Mouse (Mus musculus) CH12.LX (cell line): ENCODE data around the gene Jarid2. TPM values are rescaled to one million over a fixed set of nuclear protein-coding genes. Genes with fewer than 3 reads are reported as not detected.

ENCODE experiments used
- DNase-seq: peaks from one replicate; pipeline ENCODE4 v3.0.0-alpha.2; 2013; ENCODE audit errors: extremely low read depth
- H3K27ac ChIP-seq: 2 replicates; pipeline ENCODE4 v1.5.1; 2012; ENCODE audit warnings: low read depth, mild to moderate bottlenecking, control low read depth, moderate library complexity; ENCODE audit not compliant: insufficient read depth
- H3K27me3 ChIP-seq: replicated peaks from 2 replicates; pipeline ENCODE3; 2012; ENCODE audit warnings: inconsistent platforms
- H3K36me3 ChIP-seq, 2 experiments: replicated peaks in 1 of 2; 2 replicates each; pipeline versions ENCODE3 to v1.6.1; 2012; ENCODE audit warnings: inconsistent platforms in 1 of 2, low read length in 1 of 2, mild to moderate bottlenecking in 1 of 2, mixed read lengths in 1 of 2, moderate library complexity in 1 of 2; ENCODE audit not compliant: control insufficient read depth in 1 of 2, insufficient read depth in 1 of 2
- H3K4me1 ChIP-seq, 2 experiments: 2 replicates each; pipeline ENCODE4 v1.6.1; 2012; ENCODE audit warnings: inconsistent platforms in 1 of 2, moderate library complexity in 1 of 2; ENCODE audit not compliant: insufficient read depth in 2 of 2, control insufficient read depth in 1 of 2
- H3K4me2 ChIP-seq: 2 replicates; pipeline ENCODE4 v1.6.1; 2012; ENCODE audit warnings: low read depth, mild to moderate bottlenecking, control low read depth; ENCODE audit not compliant: poor library complexity, insufficient read depth, severe bottlenecking
- H3K4me3 ChIP-seq, 3 experiments: fragments of 150-350 bp in 1 of 3; sonication (generic) in 1 of 3; replicated peaks in 1 of 3; 2 replicates each; pipeline versions ENCODE3 to v1.5.1; 2011 to 2012; ENCODE audit warnings: low read depth in 2 of 3, low read length in 2 of 3, mild to moderate bottlenecking in 2 of 3, moderate library complexity in 2 of 3, control low read depth in 1 of 3, improper control_type of control experiment in 1 of 3, inconsistent platforms in 1 of 3, mixed read lengths in 1 of 3; ENCODE audit not compliant: poor library complexity in 1 of 3
- H3K79me2 ChIP-seq: replicated peaks from 2 replicates; pipeline ENCODE4 v1.6.1; 2012; ENCODE audit warnings: mild to moderate bottlenecking, moderate library complexity; ENCODE audit not compliant: control insufficient read depth, poor library complexity, insufficient read depth, severe bottlenecking; ENCODE audit errors: extremely low read depth
- H3K9ac ChIP-seq: 2 replicates; pipeline ENCODE4 v1.6.1; 2012; ENCODE audit warnings: low read depth, mild to moderate bottlenecking, control low read depth, moderate library complexity; ENCODE audit not compliant: insufficient read depth
- H3K9me3 ChIP-seq: replicated peaks from 2 replicates; pipeline ENCODE3; 2012; ENCODE audit warnings: low read length, inconsistent platforms, mixed read lengths
- CHD2 ChIP-seq: IDR thresholded peaks from 2 replicates; pipeline ENCODE4 v1.6.1; 2011; ENCODE audit warnings: low read length, improper control_type of control experiment
- CTCF ChIP-seq, 2 experiments: IDR thresholded peaks in 1 of 2; conservative IDR thresholded peaks in 1 of 2; 2 replicates each; pipeline ENCODE4 v1.5.1; 2011 to 2012; ENCODE audit warnings: low read depth in 2 of 2, low read length in 2 of 2, improper control_type of control experiment in 1 of 2, inconsistent platforms in 1 of 2, mild to moderate bottlenecking in 1 of 2, moderate library complexity in 1 of 2
- E2F4 ChIP-seq: IDR thresholded peaks from 2 replicates; pipeline ENCODE4 v1.6.1; 2011; ENCODE audit warnings: low read depth, low read length, improper control_type of control experiment; ENCODE audit not compliant: insufficient replicate concordance
- ELF1 ChIP-seq: IDR thresholded peaks from 2 replicates; pipeline ENCODE4 v1.6.1; 2014; ENCODE audit warnings: low read depth, mild to moderate bottlenecking, inconsistent platforms, low read length, improper control_type of control experiment
- EP300 ChIP-seq: IDR thresholded peaks from 2 replicates; pipeline ENCODE4 v1.6.1; 2011; ENCODE audit warnings: low read length, improper control_type of control experiment
- HCFC1 ChIP-seq: IDR thresholded peaks from 2 replicates; pipeline ENCODE4 v1.6.1; 2012; ENCODE audit warnings: low read depth, mild to moderate bottlenecking, inconsistent platforms, low read length, improper control_type of control experiment
- JUN ChIP-seq: IDR thresholded peaks from 2 replicates; pipeline ENCODE4 v1.6.1; 2011; ENCODE audit warnings: low read depth, mild to moderate bottlenecking, low read length, improper control_type of control experiment, moderate library complexity; ENCODE audit not compliant: insufficient read depth
- JUND ChIP-seq: conservative IDR thresholded peaks from 2 replicates; pipeline ENCODE4 v1.6.1; 2011; ENCODE audit warnings: low read depth, low read length, improper control_type of control experiment
- KAT2A ChIP-seq: IDR thresholded peaks from 2 replicates; pipeline ENCODE4 v1.6.1; 2012; ENCODE audit warnings: low read length, improper control_type of control experiment, inconsistent platforms; ENCODE audit not compliant: insufficient replicate concordance
- MAFK ChIP-seq: IDR thresholded peaks from 2 replicates; pipeline ENCODE4 v1.6.1; 2011; ENCODE audit warnings: low read length, improper control_type of control experiment; ENCODE audit not compliant: insufficient replicate concordance
- MAX ChIP-seq: IDR thresholded peaks from 2 replicates; pipeline ENCODE4 v1.6.1; 2011; ENCODE audit warnings: low read length, improper control_type of control experiment
- MAZ ChIP-seq: IDR thresholded peaks from 2 replicates; pipeline ENCODE4 v1.6.1; 2012; ENCODE audit warnings: low read depth, mild to moderate bottlenecking, inconsistent platforms, low read length, improper control_type of control experiment, moderate library complexity
- MEF2A ChIP-seq: IDR thresholded peaks from 2 replicates; pipeline ENCODE4 v1.6.1; 2014; ENCODE audit warnings: low read depth, mild to moderate bottlenecking, inconsistent platforms, low read length, improper control_type of control experiment, borderline replicate concordance
- NELFE ChIP-seq: IDR thresholded peaks from 2 replicates; pipeline ENCODE4 v1.6.1; 2011; ENCODE audit warnings: low read depth, low read length, improper control_type of control experiment
- NRF1 ChIP-seq: IDR thresholded peaks from 2 replicates; pipeline ENCODE4 v1.6.1; 2014; ENCODE audit warnings: low read depth, mild to moderate bottlenecking, inconsistent platforms, low read length, improper control_type of control experiment, moderate library complexity
- POLR2AphosphoS2 ChIP-seq: IDR thresholded peaks from 2 replicates; pipeline ENCODE4 v1.6.1; 2011; ENCODE audit warnings: low read depth, low read length, improper control_type of control experiment
- TCF12 ChIP-seq: IDR thresholded peaks from 2 replicates; pipeline ENCODE4 v1.6.1; 2014; ENCODE audit warnings: low read depth, mild to moderate bottlenecking, inconsistent platforms, low read length, improper control_type of control experiment
- USF1 ChIP-seq: IDR thresholded peaks from 2 replicates; pipeline ENCODE4 v1.6.1; 2014; ENCODE audit warnings: low read depth, mild to moderate bottlenecking, inconsistent platforms, low read length, improper control_type of control experiment
- ZKSCAN1 ChIP-seq: IDR thresholded peaks from 2 replicates; pipeline ENCODE4 v1.6.1; 2012; ENCODE audit warnings: low read depth, inconsistent platforms, low read length, improper control_type of control experiment, borderline replicate concordance
- dilution Hi-C: fragments of 300-500 bp; cut with MboI; formaldehyde crosslinking; loops from 2 replicates; pipeline ENCODE4 v1.14.3; 2020; ENCODE audit warnings: low sequenced_read_pairs; ENCODE audit not compliant: extremely low pct_unique_long_range_greater_than_20kb, extremely low pct_ligation_motif_present
- in situ Hi-C: fragments of 300-500 bp; cut with MboI; formaldehyde crosslinking; loops from 3 replicates; pipeline ENCODE4 v1.14.3; 2019; ENCODE audit warnings: low sequenced_read_pairs, low pct_ligation_motif_present, low pct_unique_long_range_greater_than_20kb, mixed read lengths
- polyA plus RNA-seq: library from polyadenylated mRNA; unstranded; fragments of >175 nt; gene quantifications from 2 replicates; pipeline ENCODE4 v1.2.1, GENCODE M21; 2012; ENCODE audit warnings: low read depth; ENCODE audit not compliant: insufficient read length
- total RNA-seq, 2 experiments: library from RNA; depleted of rRNA; stranded (reverse); fragments of 300-350 nt in 1 of 2; fragments of >200 nt in 1 of 2; gene quantifications; 2 replicates each; pipeline ENCODE4 v1.2.3; 2012 to 2014

Jarid2 gene
- total and polyA plus RNA-seq, 3 experiments, result 4.5 to 10.9 (median 7.8) TPM

GRCm38 (mm10) chr13:44837445-44837844, 108.2 kb downstream of the Jarid2 start:
- DNase-seq, result no peak
- Histone ChIP-seq H3K9ac (no peak overlapping the region), H3K4me2 (no peak overlapping the region), H3K4me1 (peaks cover 0 to 6% of the 10 kb centered on the region in 2 experiments; a peak in 1 of 4 replicates), H3K79me2 (no peaks in the 10 kb centered on the region), H3K27ac (no peak overlapping the region), H3K27me3 (no peaks in the 10 kb centered on the region), H3K4me3 (no peak overlapping the region), H3K9me3 (no peaks in the 10 kb centered on the region), H3K36me3 (peaks cover 0 to 14% of the 10 kb centered on the region in 2 experiments)
- TF ChIP-seq USF1 (no peak), CTCF (conservative IDR thresholded peaks at IDR 0.05 in 1 of 2, IDR thresholded peaks at IDR 0.05 in 1 of 2; ENCODE audit: low read depth in 2 of 2, low read length in 2 of 2) (no peak), MAZ (no peak), KAT2A (no peak), TCF12 (no peak), ELF1 (no peak), MAFK (no peak), NELFE (no peak)
- in situ Hi-C loops, result no loop called here
- dilution Hi-C loops, result no loop called here

GRCm38 (mm10) chr13:44839866-44840835, 110.9 kb downstream of the Jarid2 start:
- no peaks in the 10 kb centered on the region for H3K27me3 ChIP-seq
- H3K36me3 ChIP-seq, result peaks cover 0 to 6% of the 10 kb centered on the region in 2 experiments

More at GRCm38 (mm10) chr13:44839866-44840835, 110.9 kb downstream of the Jarid2 start:
- dilution Hi-C loops (no loop called here), in situ Hi-C loops (no loop called here)
- H3K4me2 ChIP-seq, result no peak overlapping the region
- DNase-seq, result no peak
- no peak overlapping the region for H3K27ac ChIP-seq
- TF ChIP-seq JUN (no peak), MAX (no peak), CTCF (conservative IDR thresholded peaks at IDR 0.05 in 1 of 2, IDR thresholded peaks at IDR 0.05 in 1 of 2; ENCODE audit: low read depth in 2 of 2, low read length in 2 of 2) (no peak), MAFK (no peak), ZKSCAN1 (no peak), POLR2AphosphoS2 (no peak), MEF2A (no peak), JUND (no peak), NRF1 (no peak), CHD2 (no peak), EP300 (no peak), E2F4 (no peak), HCFC1 (no peak)
- H3K79me2 ChIP-seq, result 0 out of 2 replicates have a peak, but pooled peaks cover 2% of the 10 kb centered on the region
- no peak overlapping the region for H3K9ac ChIP-seq
- H3K9me3 ChIP-seq, result no peaks in the 10 kb centered on the region
- H3K4me3 ChIP-seq, result no peak overlapping the region
- H3K4me1 ChIP-seq, result peaks cover 0 to 6% of the 10 kb centered on the region in 2 experiments; a peak in 1 of 4 replicates
